Mouse (Mus musculus) Muller cell, postnatal 12 days (primary cell): Measurements from ENCODE around the gene Sbpl.

Experiments used
- DNase-seq: peaks from one replicate; pipeline ENCODE4 v3.0.0-alpha.2; 2015; ENCODE audit errors: inconsistent ontology term

The Sbpl gene

DNA sequence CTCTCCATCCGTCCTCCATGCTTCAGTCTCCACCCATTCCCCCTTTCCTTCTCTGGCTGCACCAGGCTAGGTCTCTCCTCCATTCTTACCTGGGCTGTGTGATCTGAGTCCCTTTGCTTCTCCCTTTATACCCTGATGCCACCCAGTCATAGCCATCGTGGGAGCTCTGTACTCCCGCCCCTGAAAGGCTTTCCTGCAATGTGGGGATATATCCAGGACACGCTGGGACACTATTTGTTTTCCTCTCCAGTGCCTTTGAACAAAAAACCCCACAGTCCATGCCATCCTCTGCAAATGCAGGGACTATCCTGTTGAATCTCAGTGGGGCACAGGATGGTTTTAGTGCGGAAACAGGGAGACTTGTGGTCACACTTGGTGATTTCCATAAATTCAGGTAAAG is at the start of gene Sbpl:
Gene Sbpl, minus strand, starts transcription at position 101 of the 400 bp plus-strand sequence.
- no peak for DNase-seq

DNA sequence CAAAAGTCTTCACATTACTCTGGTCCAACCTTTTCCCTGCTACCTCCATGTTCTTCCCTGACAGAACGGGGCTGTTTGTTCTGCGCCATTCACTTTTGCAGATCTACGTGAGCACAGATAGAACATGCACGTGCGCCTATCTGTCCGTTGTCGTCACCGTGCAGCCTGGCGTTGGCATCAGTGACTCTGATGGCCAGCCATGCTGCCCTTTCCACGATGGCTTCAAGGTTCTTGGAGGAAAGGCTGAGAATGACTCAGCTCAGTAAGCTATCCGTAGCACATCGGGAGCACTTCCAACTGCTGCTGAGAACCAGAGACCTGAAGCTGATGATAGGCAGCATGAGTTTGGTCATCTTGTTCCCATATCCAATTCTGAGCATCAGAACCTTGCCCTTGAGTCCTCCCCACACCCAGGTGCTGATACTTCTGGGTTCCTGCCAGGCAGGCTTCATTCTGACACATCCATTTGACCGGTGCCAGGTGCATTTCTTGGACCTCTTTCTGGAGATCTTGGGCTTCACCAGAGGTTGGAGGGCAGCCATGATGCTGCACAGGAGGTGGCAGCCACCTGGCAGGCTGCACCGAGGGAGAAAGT is 49.1 kb upstream of the Sbpl start:
- DNase-seq = no peak

DNA sequence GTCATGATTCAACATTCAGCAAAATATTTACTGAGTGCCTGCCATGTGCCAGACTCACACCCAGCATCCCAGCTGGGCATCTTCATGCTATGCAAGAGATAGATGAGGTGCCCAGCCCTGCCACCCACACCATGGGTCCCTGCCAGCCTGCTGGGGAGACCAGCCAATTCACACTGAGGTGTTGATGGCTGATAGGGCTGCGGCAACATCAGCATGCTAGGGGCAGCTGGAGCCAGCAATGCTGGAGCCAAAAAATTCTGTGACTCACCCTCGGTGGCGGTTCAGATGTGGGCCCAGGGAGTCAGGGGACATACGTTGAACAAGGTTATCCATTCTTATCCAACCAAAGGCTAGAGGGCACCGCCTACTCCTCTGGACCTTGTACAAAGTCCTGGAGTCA is 45.3 kb upstream of the Sbpl start:
- peak; percentile 92 for DNase-seq

DNA sequence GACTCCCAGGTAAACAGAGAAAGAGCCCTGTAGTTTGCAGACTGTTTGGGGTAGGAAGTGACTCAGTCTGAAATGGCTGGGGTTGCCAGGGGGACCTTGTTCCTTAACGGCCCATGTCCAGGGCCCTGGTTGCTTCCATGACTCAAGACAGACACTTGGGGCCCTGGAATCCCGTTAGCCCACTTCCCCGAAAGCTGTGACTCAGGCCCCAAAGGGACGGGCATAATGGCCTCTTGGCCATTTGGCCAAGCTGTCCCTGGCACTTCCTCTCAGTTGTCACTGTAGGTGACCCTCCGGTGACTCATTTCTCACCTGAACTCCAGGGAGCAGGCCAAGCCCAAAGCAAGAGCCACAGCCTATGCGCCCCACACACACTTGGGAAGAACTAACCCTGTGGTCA is 43.3 kb upstream of the Sbpl start:
- DNase-seq = peak; percentile 49

DNA sequence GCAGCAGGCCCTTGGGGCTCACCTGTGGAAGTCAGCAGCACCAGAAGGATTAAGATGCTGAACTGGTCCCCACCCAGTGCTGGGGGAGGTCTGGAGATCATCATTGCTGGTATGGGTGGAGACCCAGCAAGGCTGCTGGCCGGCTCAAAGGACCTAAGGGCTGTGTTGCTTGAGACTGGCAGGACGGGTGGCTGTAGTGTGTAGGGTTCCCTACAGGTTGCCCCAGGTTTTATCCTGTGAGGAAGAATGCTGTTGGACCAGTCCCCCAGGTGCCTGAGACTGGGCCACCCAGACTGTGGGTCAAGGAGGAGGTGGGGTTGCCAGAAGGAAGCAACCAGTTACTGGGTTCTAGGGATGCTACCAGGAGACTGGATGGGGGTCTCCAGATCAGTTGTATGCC is 42.8 kb upstream of the Sbpl start, which contains the start of gene Prss22:
Gene Prss22, minus strand, starts transcription at position 200 of the 400 bp plus-strand sequence.
- no peak for DNase-seq

DNA sequence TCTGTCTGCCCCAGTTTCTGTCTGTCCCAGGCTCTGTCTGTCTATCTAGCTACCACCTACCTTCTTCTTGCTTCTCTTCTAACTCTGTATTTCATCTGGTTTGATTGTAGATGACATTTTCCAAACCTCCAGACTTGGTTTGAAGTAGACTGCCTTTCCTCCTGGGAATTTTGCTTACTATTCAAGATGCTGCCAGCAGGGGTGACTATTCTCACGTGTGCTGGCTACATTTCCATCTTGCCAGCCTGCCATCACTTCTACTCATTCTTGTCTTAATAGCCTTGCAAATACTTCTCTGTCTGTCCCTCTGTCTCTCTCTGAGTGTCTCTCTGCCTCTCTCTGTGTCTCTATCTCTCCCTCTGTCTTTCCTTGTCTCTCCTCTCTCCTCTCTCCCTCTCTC is 40.3 kb upstream of the Sbpl start:
- no peak for DNase-seq

DNA sequence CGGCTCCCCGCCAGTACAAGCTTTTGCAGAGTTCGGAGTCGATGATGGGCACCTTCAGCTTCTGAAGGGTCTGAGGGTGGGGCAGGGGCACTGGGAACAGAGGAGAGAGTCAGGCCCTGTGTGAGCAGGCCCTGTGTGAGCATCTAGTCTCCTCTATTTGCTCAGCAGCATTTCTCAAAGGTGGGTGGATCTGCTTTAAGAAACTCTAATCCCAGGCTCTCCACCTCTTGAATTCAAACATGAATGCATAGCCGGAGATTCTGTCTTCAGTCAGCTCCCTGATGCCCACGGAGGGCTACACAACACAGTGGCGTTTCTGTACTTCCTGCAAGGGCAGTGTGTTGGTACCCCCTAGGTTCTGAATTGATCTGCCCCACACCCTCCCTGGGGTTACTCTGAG is 39.6 kb upstream of the Sbpl start:
- no peak for DNase-seq

DNA sequence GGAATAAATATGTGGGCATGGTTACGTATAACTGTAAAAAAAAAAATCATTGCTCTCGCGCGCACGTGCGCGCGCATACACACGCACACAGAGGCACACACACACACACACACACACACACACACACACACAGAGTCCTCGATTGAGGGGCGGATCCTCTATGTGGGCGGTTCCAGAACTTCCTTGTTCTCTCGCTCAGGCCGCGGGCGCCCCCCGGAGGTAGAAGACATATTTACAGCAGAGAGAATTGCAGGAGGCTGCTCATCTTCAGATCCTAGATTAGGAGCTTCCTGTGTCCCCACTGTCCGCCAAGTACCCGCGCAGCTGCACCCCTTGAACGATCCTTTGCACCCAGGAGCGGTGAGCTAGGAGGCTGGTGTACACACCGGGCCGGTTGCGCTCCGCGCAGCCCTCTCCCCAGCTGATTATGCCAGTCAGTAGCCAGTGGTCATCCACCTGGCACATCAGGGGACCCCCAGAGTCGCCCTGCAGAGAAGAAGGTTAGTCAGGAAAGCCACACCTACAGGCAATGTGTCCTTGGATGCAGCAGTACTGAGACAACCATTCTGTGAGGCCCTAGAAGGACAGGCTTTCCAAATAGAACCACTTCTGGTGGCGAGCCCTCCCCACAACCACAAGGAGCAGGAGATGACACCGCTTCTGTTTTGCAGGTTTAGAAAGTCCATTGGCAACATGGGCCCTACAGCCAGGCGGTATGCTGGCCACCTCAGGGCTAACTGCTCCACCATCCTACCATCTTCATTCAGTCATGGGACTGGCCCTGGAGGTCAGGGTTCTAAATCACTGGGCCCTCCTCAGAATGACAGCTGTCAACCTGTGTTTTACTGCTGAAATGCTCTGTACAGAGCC is 38.7 kb upstream of the Sbpl start:
- DNase-seq = peak; percentile 94

DNA sequence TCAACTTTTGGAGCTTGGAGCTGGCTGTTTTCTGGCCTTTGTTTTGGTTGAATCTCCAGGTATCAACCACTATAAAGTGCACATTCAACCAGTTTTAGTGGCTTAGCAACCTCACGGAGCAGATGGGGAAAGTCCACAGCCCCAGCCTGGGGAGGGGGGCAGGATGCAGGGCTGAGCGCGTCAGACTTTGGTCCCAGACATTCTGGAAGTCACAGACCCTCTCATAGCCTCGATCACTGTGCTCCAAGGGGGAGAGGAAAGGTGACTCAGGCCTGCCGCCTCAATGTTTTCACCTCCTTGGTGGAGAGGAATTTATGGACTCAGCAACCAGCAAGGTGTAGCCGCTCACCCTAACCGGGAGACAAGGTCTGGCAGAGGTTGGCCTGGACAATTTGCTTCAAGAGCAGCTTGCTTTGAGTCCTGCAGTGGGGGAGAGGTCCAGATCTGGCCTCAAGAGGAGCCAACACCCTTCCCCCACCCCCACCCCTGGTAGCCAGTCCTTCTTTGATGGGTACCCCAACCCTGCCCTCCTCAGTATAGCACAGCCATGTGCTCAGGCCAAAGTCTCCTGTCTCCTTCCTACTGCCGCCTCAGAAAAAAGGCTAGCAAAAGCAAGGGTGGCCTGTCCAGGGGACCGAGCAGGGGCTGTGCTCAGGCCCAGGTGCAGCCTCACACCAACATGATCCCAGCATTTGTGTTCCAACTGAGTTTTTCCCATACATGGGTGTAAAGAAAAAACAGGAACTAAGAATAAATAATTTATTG is 37.9 kb upstream of the Sbpl start:
- no peak for DNase-seq

DNA sequence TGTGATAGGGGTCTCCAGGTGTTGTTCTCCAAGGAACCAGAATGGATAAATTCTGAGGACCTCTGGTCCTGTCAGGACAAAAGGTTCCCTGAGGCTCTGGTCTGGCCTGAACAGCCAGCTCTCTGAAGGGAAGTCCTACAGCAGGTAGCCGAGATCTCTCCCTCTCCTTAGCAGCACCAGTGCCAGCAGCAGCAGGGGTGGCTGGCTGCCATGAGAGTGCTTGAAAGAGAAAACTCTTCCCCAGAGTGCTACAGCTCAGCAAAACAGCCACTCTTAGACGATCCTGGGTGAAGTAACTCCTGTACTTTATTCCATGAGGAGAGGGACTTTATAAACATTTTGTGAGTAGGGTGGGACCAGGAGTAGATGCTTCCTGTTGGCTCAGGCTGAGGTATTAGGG is 34.7 kb upstream of the Sbpl start:
- no peak for DNase-seq

DNA sequence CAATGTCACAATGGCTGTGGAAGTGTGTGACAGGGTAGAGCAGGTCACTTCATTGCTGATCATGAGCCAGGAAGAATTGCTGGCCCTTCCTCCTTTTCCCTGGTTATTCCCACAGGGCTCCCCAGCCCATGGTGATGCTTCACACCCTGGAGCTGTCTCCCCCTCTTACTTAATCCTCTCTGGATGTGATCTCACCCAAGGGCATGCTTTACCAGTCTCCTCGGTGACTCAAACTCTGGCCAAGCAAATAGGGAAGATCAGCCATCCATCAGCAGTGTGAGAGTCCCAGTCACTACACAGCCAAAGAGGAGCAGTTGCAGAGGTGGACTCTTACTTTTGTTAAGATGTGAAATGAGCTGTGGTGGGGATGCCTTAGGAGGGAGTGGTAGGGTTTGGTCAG is 29.9 kb upstream of the Sbpl start:
- DNase-seq = no peak

DNA sequence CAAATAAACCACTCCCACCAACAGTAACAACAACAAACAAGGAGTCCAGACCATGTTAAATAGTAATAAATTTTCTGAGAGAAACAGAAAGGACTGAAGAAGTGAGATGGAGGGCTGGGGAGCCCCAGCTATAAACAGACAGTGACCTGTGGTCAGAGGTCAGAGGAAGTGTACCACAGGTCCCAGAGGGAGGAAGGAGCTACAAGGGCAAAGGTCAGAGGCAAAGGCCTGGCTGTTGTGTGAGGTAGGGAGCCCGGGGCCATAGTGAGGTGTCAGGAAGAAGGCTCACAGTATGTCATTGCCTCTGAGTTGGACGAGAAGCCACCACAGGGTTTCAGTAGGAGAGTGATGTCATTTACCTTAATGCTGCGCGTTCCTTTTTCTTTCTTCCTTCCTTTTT is 27.8 kb upstream of the Sbpl start:
- no peak for DNase-seq

DNA sequence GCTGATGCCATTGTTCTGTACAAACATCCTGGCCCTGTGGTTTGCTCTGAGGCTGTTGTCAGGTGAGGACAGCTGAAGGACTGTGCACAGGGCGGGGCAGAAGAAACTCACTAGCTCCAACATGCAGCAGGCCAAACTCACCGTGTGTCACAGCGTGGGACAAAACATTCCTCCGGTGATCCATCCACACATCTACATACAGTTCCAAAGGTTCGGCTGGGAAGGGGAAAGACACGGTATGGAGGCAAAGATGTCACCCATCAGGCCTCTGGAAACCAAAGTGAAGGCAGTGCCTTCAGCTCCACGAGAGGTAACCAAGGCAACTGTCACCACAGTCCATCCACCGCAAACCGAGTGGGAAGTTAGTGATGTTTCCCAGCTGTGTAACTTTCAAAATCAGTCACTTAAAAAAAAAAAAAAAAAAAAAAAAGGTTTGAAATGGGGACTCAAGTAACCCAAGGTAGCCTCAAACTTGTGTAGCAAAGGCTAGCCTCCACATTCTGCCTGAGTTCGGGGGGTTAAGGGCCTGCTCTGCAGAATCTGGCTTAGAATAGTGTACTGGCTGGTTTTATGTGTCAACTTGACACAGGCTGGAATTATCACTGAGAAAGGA is 25.3 kb upstream of the Sbpl start, which contains the start of gene Prss30:
Gene Prss30, minus strand, starts transcription at position 270 of the 613 bp plus-strand sequence.
- DNase-seq = no peak

DNA sequence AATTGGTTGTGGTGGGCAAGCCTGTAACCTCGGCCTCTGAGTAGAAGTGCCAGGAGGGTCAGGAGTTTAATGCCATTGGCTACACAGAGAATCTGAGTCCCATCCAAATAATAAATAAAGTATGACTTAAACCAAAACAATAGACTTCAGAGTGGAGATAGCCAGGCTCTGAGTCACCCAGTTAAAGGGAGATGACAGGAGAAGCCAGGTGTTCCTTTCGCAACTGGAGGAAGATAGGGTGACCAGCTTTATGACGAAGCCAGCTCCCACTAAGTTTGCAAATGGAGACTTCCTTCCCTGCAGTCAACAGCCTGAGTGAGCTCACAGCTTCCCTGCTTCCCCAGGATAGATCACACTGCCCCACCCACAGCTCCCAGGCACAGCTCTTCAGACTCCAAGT is 24.4 kb upstream of the Sbpl start:
- peak; percentile 24 for DNase-seq

DNA sequence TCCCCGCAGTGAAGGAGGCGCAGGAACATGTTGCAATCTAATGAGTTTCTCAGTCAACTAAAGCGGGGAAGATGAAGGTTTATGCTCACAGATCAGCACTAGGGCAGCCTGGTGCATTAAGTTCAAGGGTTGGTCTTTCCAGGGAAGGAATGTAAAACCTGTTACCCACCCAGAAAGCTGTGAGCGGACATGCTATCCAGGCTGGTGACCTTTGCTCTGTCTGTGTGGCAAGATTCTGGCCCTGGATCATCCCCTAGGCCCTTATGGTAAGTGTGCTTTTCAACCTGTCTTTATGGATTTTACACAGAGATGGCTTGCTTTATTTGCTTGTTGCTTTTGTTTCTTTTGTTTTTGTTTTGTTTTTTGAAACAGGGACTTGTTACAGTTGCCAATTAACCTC is 21.6 kb upstream of the Sbpl start:
- no peak for DNase-seq

DNA sequence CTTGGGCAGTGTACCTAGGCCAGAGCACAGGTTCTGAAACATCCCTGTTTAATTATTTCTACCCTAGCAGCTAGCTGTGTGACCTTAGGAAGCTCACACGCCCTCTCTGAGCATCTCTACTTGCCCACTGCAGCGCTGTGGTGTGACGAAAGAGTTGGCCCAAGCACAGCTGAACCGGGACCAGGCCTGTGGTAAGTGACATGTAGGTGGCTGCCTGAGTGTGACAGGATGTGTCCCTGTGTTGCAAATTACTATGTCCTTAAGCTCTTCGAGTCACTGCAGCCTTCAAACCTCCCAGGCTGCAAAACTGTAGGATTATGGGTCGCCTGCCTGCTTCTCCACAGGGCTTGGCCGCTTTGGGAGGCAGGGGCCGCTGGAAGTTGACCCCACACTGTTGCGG is 16.2 kb upstream of the Sbpl start:
- DNase-seq = no peak

DNA sequence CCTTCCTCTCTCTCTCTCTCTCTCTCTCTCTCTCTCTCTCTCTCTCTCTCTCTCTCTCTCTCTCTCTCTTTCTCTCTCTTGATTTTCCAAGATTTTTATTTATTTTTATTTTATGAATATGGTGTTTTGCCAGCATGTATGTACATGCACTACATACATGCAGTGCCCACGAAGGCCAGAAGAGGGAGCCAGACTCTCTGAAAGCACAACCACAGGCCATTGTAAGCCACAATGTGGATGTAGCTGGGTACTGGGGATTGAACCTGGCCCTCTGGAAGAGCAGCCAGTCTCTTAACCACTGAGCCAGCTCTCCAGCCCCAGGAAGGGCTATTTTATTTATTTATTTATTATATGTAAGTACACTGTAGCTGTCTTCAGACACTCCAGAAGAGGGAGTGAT is 14.2 kb upstream of the Sbpl start:
- DNase-seq = peak; percentile 18

DNA sequence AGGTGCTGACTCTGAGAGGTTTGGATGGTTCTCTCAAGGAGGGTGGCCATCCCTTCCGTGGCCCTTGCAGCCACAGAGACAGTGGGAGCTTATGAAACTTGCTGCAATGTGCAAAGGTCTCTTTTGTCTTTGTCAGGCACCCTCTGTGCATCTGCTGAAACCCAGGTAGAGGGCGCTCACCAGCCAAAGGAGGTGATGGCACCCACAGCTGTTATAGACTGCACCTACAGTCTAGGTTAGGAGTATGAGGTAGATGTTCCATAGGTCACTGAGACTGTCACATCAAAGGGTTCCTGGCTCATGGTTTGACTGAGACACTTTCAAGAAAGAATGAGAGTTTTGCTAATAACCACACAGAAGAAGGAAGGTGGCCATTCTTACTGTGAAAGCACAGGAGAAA is 13.7 kb upstream of the Sbpl start:
- DNase-seq = no peak

DNA sequence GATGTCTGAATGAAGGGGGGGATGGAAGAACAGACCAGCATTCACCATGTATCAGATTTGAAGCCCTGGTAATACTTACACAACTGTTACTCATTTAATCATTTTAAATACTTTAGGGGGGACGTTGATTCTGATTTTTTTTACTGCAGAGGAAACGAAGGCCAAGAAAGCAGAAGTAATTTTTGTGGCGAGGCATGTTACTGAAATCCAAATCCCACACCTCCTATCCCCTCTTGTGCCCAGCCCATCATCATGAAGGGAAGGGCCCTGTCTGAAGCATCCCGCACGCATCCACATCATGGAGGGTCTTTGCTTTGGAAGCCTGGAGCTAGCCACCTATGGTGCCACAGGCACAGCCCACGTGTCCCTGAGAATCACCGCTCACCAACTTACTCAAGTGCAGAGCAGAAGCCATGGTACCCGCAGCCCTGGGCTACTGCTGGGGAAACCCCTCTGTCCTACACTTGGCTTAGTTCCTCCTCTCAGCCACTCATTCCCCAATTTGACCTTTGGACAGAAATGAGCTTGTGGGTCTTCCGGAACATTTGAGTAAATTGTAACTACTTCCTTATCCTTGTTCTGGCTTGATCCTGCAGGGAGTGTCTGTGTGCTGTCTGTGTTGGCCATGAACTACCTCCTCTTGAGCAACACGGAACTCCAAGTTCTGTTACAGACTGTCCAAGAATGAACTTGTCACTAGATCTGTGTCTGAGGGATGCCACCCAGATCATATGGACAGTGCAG is 11.8 kb upstream of the Sbpl start:
- no peak for DNase-seq

DNA sequence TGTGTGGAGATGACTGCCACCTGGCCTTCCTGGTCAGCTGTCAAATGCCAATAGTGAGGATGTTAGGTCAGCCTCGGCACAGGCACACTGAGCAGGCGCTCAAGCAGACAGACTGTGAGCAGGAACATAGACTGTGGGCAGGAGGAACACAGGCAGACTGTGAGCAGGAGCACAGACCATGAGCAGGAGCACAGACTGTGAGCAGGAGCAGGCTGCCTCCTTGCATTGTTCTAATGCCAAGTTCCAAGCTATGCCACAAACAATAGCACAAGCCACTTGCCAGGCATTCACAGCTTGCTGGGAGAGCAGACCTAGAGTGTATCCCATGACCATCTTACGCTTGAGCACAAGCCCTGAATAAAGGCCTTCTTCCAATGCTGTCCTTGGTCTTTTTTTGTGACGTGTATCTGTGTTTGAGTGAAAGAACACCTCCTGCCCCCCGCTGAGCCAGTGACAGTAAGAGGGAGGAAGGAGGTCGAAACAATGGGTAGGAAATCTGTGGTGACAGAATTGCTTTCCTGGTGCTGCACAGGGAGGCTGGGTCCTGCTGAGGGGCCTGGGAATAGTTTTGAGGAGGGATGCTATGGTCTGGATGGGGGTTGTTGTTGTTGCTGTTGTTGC is 10.8 kb upstream of the Sbpl start:
- DNase-seq = peak; percentile 39

DNA sequence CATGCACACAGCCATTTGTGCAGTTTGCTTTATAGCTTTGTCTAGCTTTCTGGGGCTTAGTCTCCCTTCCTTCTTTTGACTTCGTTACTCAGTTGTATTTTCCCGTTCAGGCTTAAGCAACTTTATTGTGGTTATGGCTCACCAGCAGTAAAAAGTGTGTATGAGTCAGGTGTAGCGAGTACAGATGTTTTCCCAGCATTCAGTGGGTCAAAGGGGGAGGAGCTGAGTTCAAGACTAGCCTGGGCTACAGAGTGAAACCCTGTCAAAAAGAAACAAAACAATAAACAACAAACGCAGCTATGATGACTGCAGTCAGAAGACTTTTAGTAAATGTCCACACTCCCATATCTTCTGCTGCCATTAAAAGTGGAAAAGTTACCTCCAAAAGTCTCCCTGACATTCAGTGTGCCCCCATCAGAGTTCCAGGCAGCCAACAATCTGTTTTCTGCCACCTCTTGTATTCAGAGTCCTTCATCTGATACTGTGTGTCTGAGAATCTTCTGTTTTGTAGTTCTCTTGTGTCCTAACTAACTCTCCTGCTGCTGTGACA is 6.6 kb upstream of the Sbpl start:
- DNase-seq = no peak
